Mouse (Mus musculus): ENCODE data around the gene Etl4.

DNA sequence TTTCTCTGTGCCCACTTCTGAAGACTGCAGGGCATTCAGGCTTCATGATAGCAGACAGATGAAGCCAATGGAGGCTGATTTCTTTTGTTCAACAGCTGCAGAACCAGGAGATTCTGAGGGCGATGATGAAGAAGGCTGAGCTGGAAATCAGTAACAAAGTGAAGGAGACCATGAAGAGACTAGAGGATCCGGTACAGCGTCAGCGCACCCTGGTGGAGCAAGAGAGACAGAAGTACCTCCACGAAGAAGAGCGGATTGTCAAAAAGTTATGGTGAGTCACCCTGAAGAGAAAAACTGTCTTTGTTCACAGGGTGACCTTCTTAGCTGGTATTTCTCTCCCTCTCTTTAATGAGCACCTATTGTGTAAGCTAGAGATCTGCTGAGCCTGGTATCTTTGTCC, 868.4 kb downstream of the Etl4 start:
- peak; percentile 75 for TF ChIP-seq CTCF (IDR thresholded peaks at IDR 0.05; ENCODE audit: low read depth)
- TF ChIP-seq EP300 (optimal IDR thresholded peaks at IDR 0.05): no peak
